Mouse (Mus musculus): ENCODE data around the gene Sgip1. TPM values are rescaled to one million over a fixed set of nuclear protein-coding genes. Genes with fewer than 3 reads are reported as not detected.

The Sgip1 gene
- total and polyA plus RNA-seq, 3 experiments = 2.3 to 9.2 (median 6.8) TPM

- no peak for DNase-seq
Measured at GRCm38 (mm10) chr4:102775596-102776270, 34.6 kb downstream of the Sgip1 start.

- DNase-seq = no peak
Measured at GRCm38 (mm10) chr4:102779902-102780301, 38.8 kb downstream of the Sgip1 start.

- peak; percentile 55 for DNase-seq
Measured at GRCm38 (mm10) chr4:102783063-102783748, 42.1 kb downstream of the Sgip1 start.

- no peak for DNase-seq
Measured at GRCm38 (mm10) chr4:102785158-102785557, 44.1 kb downstream of the Sgip1 start.

- DNase-seq = no peak
Measured at GRCm38 (mm10) chr4:102792100-102792790, 51.1 kb downstream of the Sgip1 start.

GRCm38 (mm10) chr4:102801471-102801870, 60.4 kb downstream of the Sgip1 start:
- no peak for DNase-seq

GRCm38 (mm10) chr4:102801936-102802335, 60.8 kb downstream of the Sgip1 start:
- no peak for DNase-seq

GRCm38 (mm10) chr4:102804611-102805010, 63.5 kb downstream of the Sgip1 start:
- no peak for DNase-seq

GRCm38 (mm10) chr4:102806987-102807386, 65.9 kb downstream of the Sgip1 start:
- DNase-seq = no peak

GRCm38 (mm10) chr4:102808258-102808657, 67.2 kb downstream of the Sgip1 start:
- DNase-seq = no peak

GRCm38 (mm10) chr4:102809296-102809695, 68.2 kb downstream of the Sgip1 start:
- DNase-seq = no peak

GRCm38 (mm10) chr4:102810277-102810676, 69.2 kb downstream of the Sgip1 start:
- no peak for DNase-seq

GRCm38 (mm10) chr4:102811007-102811805, 70.1 kb downstream of the Sgip1 start:
- DNase-seq = peak; percentile 34

- DNase-seq = no peak
Measured at GRCm38 (mm10) chr4:102813346-102813745, 72.2 kb downstream of the Sgip1 start.

- DNase-seq = no peak
Measured at GRCm38 (mm10) chr4:102821786-102822185, 80.7 kb downstream of the Sgip1 start.

GRCm38 (mm10) chr4:102824494-102824893, 83.4 kb downstream of the Sgip1 start:
- DNase-seq = no peak

- DNase-seq = no peak
Measured at GRCm38 (mm10) chr4:102826159-102826558, 85.1 kb downstream of the Sgip1 start.

- no peak for DNase-seq
Measured at GRCm38 (mm10) chr4:102828518-102828917, 87.4 kb downstream of the Sgip1 start.

GRCm38 (mm10) chr4:102833191-102833590, 92.1 kb downstream of the Sgip1 start:
- no peak for DNase-seq

GRCm38 (mm10) chr4:102833726-102834125, 92.6 kb downstream of the Sgip1 start:
- no peak for DNase-seq

GRCm38 (mm10) chr4:102834710-102835109, 93.6 kb downstream of the Sgip1 start:
- DNase-seq = no peak

All from adrenal gland, adult 2 months (tissue).